Mouse (Mus musculus): ENCODE results near the gene Ufc1. TPM values are rescaled to one million over a fixed set of nuclear protein-coding genes. Genes with fewer than 3 reads are reported as not detected.

Gene Ufc1
- polyA plus RNA-seq, 1 experiment from 2014 or later = 118 TPM

GRCm38 (mm10) chr1:171278436-171278835 lies 16.4 kb downstream of the Ufc1 start:
- peaks cover 65% of the 10 kb centered on the region for H3K36me3 ChIP-seq (ENCODE audit: control insufficient read depth, insufficient read depth, low read length)

GRCm38 (mm10) chr1:171277736-171278135 lies 17.1 kb downstream of the Ufc1 start:
- Histone ChIP-seq H3K27me3 (ENCODE audit: control insufficient read depth, insufficient read depth, low read length) (no peaks in the 10 kb centered on the region), H3K36me3 (ENCODE audit: control insufficient read depth, insufficient read depth, low read length) (peaks cover 63% of the 10 kb centered on the region), H3K4me2 (replicated peaks; ENCODE audit: low read depth, low read length) (no peak overlapping the region), H3K9ac (replicated peaks; ENCODE audit: low read depth, low read length) (no peak overlapping the region), H3K4me3 (ENCODE audit: low read depth, low read length) (no peak overlapping the region), H3K27ac (ENCODE audit: low read length) (no peak overlapping the region), H3K9me3 (ENCODE audit: control insufficient read depth, low read depth, low read length) (no peaks in the 10 kb centered on the region), H3K4me1 (ENCODE audit: control insufficient read depth, insufficient read depth, low read length) (peaks cover 15% of the 10 kb centered on the region)
- WGBS = 90% methylated on average over 10 of the region's 10 CpGs
- no peak for ATAC-seq (ENCODE audit: insufficient number of reproducible peaks, insufficient read depth, low FRiP score, low read depth)

More at GRCm38 (mm10) chr1:171278436-171278835, 16.4 kb downstream of the Ufc1 start:
- no peak for ATAC-seq (ENCODE audit: insufficient number of reproducible peaks, insufficient read depth, low FRiP score, low read depth)
- H3K9me3 ChIP-seq (ENCODE audit: control insufficient read depth, low read depth, low read length) = no peaks in the 10 kb centered on the region
- WGBS = 91% methylated on average over 8 of the region's 8 CpGs
- H3K27me3 ChIP-seq (ENCODE audit: control insufficient read depth, insufficient read depth, low read length) = no peaks in the 10 kb centered on the region
- no peak overlapping the region for H3K4me2 ChIP-seq (replicated peaks; ENCODE audit: low read depth, low read length)
- H3K4me3 ChIP-seq (ENCODE audit: low read depth, low read length) = no peak overlapping the region
- no peak overlapping the region for H3K9ac ChIP-seq (replicated peaks; ENCODE audit: low read depth, low read length)
- no peak overlapping the region for H3K27ac ChIP-seq (ENCODE audit: low read length)
- peaks cover 15% of the 10 kb centered on the region for H3K4me1 ChIP-seq (ENCODE audit: control insufficient read depth, insufficient read depth, low read length)

GRCm38 (mm10) chr1:171276110-171276748 lies 18.6 kb downstream of the Ufc1 start:
- no peak overlapping the region for H3K9ac ChIP-seq (replicated peaks; ENCODE audit: low read depth, low read length)
- H3K4me2 ChIP-seq (replicated peaks; ENCODE audit: low read depth, low read length) = no peak overlapping the region
- no peaks in the 10 kb centered on the region for H3K9me3 ChIP-seq (ENCODE audit: control insufficient read depth, low read depth, low read length)
- H3K4me1 ChIP-seq (ENCODE audit: control insufficient read depth, insufficient read depth, low read length) = peaks cover 18% of the 10 kb centered on the region
- H3K4me3 ChIP-seq (ENCODE audit: low read depth, low read length) = no peak overlapping the region
- 91% methylated on average over 14 of the region's 14 CpGs for WGBS
- H3K27ac ChIP-seq (ENCODE audit: low read length) = no peak overlapping the region
- no peaks in the 10 kb centered on the region for H3K27me3 ChIP-seq (ENCODE audit: control insufficient read depth, insufficient read depth, low read length)
- ATAC-seq (ENCODE audit: insufficient number of reproducible peaks, insufficient read depth, low FRiP score, low read depth) = no peak
- H3K36me3 ChIP-seq (ENCODE audit: control insufficient read depth, insufficient read depth, low read length) = peaks cover 56% of the 10 kb centered on the region

- Histone ChIP-seq H3K9me3 (ENCODE audit: control insufficient read depth, low read depth, low read length) (no peaks in the 10 kb centered on the region), H3K4me3 (ENCODE audit: low read depth, low read length) (no peak overlapping the region)
These were observed 19.6 kb downstream of the Ufc1 start for GRCm38 (mm10) chr1:171275144-171275734.

GRCm38 (mm10) chr1:171274171-171274570 lies 20.7 kb downstream of the Ufc1 start:
- Histone ChIP-seq H3K9ac (replicated peaks; ENCODE audit: low read depth, low read length) (no peak overlapping the region), H3K36me3 (ENCODE audit: control insufficient read depth, insufficient read depth, low read length) (peaks cover 56% of the 10 kb centered on the region), H3K4me2 (replicated peaks; ENCODE audit: low read depth, low read length) (no peak overlapping the region), H3K9me3 (ENCODE audit: control insufficient read depth, low read depth, low read length) (no peaks in the 10 kb centered on the region), H3K4me1 (ENCODE audit: control insufficient read depth, insufficient read depth, low read length) (peaks cover 12% of the 10 kb centered on the region), H3K27me3 (ENCODE audit: control insufficient read depth, insufficient read depth, low read length) (no peaks in the 10 kb centered on the region), H3K4me3 (ENCODE audit: low read depth, low read length) (no peak overlapping the region), H3K27ac (ENCODE audit: low read length) (no peak overlapping the region)
- no peak for ATAC-seq (ENCODE audit: insufficient number of reproducible peaks, insufficient read depth, low FRiP score, low read depth)
- 90% methylated on average over 12 of the region's 12 CpGs for WGBS

More at GRCm38 (mm10) chr1:171275144-171275734, 19.6 kb downstream of the Ufc1 start:
- WGBS = 85% methylated on average over 11 of the region's 11 CpGs
- H3K4me1 ChIP-seq (ENCODE audit: control insufficient read depth, insufficient read depth, low read length) = peaks cover 21% of the 10 kb centered on the region
- H3K4me2 ChIP-seq (replicated peaks; ENCODE audit: low read depth, low read length) = no peak overlapping the region
- no peak overlapping the region for H3K9ac ChIP-seq (replicated peaks; ENCODE audit: low read depth, low read length)
- no peak overlapping the region for H3K27ac ChIP-seq (ENCODE audit: low read length)
- peaks cover 56% of the 10 kb centered on the region for H3K36me3 ChIP-seq (ENCODE audit: control insufficient read depth, insufficient read depth, low read length)
- ATAC-seq (ENCODE audit: insufficient number of reproducible peaks, insufficient read depth, low FRiP score, low read depth) = no peak
- H3K27me3 ChIP-seq (ENCODE audit: control insufficient read depth, insufficient read depth, low read length) = no peaks in the 10 kb centered on the region

GRCm38 (mm10) chr1:171272086-171272485 lies 22.7 kb downstream of the Ufc1 start:
- no peaks in the 10 kb centered on the region for H3K9me3 ChIP-seq (ENCODE audit: control insufficient read depth, low read depth, low read length)
- no peak overlapping the region for H3K4me3 ChIP-seq (ENCODE audit: low read depth, low read length)
- H3K27me3 ChIP-seq (ENCODE audit: control insufficient read depth, insufficient read depth, low read length) = no peaks in the 10 kb centered on the region
- no peak overlapping the region for H3K9ac ChIP-seq (replicated peaks; ENCODE audit: low read depth, low read length)
- peaks cover 39% of the 10 kb centered on the region for H3K36me3 ChIP-seq (ENCODE audit: control insufficient read depth, insufficient read depth, low read length)
- no peak for ATAC-seq (ENCODE audit: insufficient number of reproducible peaks, insufficient read depth, low FRiP score, low read depth)
- no peak overlapping the region for H3K27ac ChIP-seq (ENCODE audit: low read length)
- peaks cover 12% of the 10 kb centered on the region for H3K4me1 ChIP-seq (ENCODE audit: control insufficient read depth, insufficient read depth, low read length)
- peak overlapping the region; percentile 85; the same call in 1 of the 2 replicates for H3K4me2 ChIP-seq (replicated peaks; ENCODE audit: low read depth, low read length)
- 88% methylated on average over 3 of the region's 3 CpGs for WGBS

GRCm38 (mm10) chr1:171271622-171272021 lies 23.2 kb downstream of the Ufc1 start:
- Histone ChIP-seq H3K36me3 (ENCODE audit: control insufficient read depth, insufficient read depth, low read length) (peaks cover 34% of the 10 kb centered on the region), H3K27me3 (ENCODE audit: control insufficient read depth, insufficient read depth, low read length) (no peaks in the 10 kb centered on the region), H3K9ac (replicated peaks; ENCODE audit: low read depth, low read length) (no peak overlapping the region), H3K4me2 (replicated peaks; ENCODE audit: low read depth, low read length) (peak overlapping the region; percentile 85), H3K27ac (ENCODE audit: low read length) (no peak overlapping the region), H3K4me1 (ENCODE audit: control insufficient read depth, insufficient read depth, low read length) (peaks cover 12% of the 10 kb centered on the region), H3K9me3 (ENCODE audit: control insufficient read depth, low read depth, low read length) (no peaks in the 10 kb centered on the region), H3K4me3 (ENCODE audit: low read depth, low read length) (peak overlapping the region; percentile 70; the same call in 1 of the 2 replicates)
- WGBS = 66% methylated on average over 10 of the region's 10 CpGs
- no peak for ATAC-seq (ENCODE audit: insufficient number of reproducible peaks, insufficient read depth, low FRiP score, low read depth)

GRCm38 (mm10) chr1:171271196-171271595 lies 23.6 kb downstream of the Ufc1 start:
- Histone ChIP-seq H3K9ac (replicated peaks; ENCODE audit: low read depth, low read length) (peak overlapping the region; percentile 66; the same call in 1 of the 2 replicates), H3K36me3 (ENCODE audit: control insufficient read depth, insufficient read depth, low read length) (peaks cover 30% of the 10 kb centered on the region), H3K9me3 (ENCODE audit: control insufficient read depth, low read depth, low read length) (no peaks in the 10 kb centered on the region), H3K4me3 (ENCODE audit: low read depth, low read length) (peak overlapping the region; percentile 70), H3K4me1 (ENCODE audit: control insufficient read depth, insufficient read depth, low read length) (peaks cover 12% of the 10 kb centered on the region), H3K27ac (ENCODE audit: low read length) (no peak overlapping the region; the same call in 1 of the 2 replicates), H3K4me2 (replicated peaks; ENCODE audit: low read depth, low read length) (peak overlapping the region; percentile 85), H3K27me3 (ENCODE audit: control insufficient read depth, insufficient read depth, low read length) (no peaks in the 10 kb centered on the region)
- ATAC-seq (ENCODE audit: insufficient number of reproducible peaks, insufficient read depth, low FRiP score, low read depth) = no peak
- 38% methylated on average over 9 of the region's 9 CpGs for WGBS

Data from stomach, embryonic 14.5 days (tissue).